Mouse (Mus musculus) mouse embryonic stem cell (cell line): Measurements from ENCODE around the gene Ephb3.
"Not testable (repeated sequence)": the region's sequence is repeated elsewhere in the genome, so short reads cannot be mapped to it uniquely, and the experiment has no call there.

ENCODE experiments used
- in situ Hi-C, 2 experiments: fragments of 300-500 bp; cut with MboI; formaldehyde crosslinking; loops; 1 replicate in 1 of 2; 3 replicates in 1 of 2; pipeline ENCODE4 v1.14.3; 2019 to 2020; ENCODE audit warnings: low sequenced_read_pairs in 2 of 2, low pct_unique_long_range_greater_than_20kb in 1 of 2, mixed read lengths in 1 of 2; ENCODE audit not compliant: unreplicated experiment in 1 of 2

The Ephb3 gene

DNA sequence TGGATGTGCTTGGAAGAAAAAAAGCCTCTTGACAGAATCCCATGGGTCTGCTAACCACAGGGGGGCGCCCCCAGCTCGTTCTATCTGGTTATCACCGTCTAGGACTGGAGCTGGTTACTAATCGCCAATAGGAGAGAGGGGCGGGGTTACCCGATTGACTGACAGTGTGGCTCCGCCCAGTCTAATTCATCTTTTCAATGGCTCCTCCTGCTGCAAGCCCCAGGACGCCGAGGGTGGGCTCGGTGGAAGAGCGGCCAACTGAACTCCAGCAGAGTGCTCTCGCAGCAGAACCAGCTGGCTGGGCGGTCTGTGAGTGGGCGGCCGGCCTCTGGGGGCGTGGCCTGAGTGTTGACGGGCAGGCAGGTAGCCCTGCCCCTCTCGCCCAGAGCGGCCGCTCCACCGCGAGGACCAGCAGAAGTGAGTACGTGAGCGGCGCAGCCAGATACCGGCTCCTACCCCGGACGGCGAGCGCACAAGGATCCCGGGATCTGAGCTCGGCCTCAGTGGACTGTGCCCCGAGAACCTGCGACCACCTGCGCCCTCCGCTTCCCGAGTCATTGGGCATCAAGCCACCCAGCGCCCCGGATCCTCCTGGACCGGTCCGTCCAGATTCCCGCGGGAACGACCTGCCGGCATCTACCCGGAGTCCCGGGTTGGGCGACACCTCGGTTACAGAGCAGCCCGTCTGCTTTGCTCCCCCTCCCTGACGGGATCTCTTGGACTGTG is at the start of gene Ephb3:
TSS of gene Ephb3 (plus strand) at position 389 of the 726 bp plus-strand sequence.
- in situ Hi-C loops = loop anchor here (5.0 kb wide), 1 partner anchor 188 kb away; no protein-coding TSS in a partner anchor

DNA sequence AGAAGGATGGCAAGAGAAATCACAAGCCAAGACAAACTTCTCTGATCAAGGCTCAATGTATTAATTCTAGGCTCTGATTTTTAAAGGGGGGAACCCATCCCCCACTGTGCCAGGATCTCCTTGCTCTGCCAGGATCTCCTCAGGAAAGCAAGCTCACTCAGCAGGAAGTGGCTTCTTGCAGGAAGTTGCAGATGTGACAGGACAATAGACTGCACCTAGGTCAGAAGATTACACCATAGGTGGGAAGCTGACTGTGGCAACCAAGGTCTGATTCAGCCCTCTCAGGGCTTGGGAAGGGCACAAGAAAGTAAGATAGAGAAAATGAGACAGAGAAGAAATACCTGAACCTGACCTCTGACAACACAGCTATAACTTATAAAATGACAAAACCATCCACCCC is 48.3 kb upstream of the Ephb3 start:
- in situ Hi-C loops = not testable (repeated sequence)

DNA sequence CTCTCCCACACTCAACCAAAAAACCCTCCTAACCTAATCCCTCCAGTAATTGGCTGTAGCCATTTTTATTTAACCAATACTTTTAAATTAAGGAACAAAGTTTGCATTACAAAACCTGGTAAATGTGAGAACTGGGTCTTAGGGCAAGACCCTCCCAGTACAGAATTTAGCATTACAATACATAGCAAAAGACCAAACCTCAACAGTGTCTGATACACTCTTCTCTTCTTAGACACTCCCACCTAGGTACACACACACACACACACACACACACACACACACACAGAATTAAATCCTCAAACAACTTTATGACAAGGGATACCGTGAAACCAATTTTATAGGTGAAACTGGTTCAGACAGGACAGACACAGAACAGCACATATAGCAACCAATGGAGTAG is 45.3 kb upstream of the Ephb3 start:
- in situ Hi-C loops = not testable (repeated sequence)

DNA sequence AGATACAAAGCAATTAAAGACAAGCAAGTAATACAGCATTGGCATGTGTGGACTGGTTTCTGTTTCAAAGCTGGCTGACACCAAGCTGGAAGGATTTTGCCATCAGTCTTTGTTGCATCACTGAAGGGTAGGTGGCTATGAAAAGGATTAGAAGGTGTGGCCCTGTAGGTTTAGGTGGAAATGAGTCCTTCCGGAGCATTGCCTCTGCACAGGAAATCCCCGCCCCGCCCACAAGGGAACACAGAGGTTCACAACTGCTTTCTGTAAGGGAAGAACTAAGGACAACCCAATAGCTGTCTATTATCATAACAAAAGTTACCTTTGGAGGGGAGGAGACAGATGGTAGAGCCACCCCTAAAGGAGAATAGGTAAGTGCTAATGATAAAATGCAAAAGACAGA is 41.1 kb upstream of the Ephb3 start:
- in situ Hi-C loops = not testable (repeated sequence)

DNA sequence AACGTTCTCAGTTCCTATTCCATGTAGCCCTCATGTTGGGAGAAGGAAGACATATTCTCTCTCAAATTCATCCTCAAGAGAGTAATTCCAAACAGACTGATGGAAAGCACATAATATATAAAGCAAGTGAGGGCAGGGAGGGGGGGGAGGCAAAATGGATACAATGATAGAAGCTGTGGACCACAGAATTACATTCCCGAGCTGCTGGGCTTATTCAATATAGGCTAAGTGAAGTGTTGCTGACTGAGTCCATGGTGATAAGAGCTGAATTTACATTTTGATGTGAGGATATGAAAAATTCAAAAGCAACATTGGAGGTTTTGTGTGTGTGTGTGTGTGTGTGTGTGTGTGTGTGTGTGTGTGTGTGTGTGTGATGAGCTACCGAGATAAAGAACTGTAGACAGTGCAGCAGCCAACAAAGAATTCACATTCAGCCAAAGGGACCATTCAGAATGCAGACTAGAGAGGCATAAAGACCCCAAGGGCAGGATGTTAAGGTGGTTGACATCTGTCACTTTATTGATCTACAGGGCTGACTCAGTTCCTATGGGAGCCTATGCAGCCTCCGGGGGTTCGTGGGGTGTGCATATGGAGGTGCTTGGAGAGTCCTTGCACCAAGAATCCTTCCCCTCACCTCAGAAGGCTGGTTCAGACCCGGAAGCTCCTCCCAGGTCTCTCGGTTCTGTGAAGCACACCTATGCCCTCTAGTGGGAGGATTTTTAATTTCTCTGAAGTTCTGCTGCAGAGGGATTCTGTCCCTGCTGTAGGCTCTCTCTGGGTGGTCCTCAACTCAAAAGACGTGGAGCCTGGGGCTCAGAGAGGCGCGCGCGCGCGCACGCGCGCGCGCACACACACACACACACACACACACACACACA is 39.0 kb upstream of the Ephb3 start:
- in situ Hi-C loops = not testable (repeated sequence)

DNA sequence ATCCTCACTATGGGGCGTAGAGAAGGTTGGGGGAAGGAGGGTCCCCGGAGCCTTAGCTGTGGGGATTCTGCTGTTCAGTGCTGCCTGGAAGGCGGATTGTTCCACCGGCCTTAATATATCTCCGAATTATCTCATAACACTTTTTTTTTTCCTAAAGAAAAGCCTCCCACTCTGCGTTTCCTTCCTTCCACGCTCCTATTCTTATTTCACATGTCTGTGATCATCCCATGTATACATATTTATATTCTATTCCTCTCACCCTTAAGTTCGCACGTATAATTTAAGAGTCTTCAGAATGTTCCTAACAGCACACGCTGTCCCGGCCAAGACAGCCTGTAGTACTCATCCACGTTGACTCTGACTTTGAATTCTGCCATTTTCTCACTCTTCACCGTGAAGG is 35.8 kb upstream of the Ephb3 start:
- in situ Hi-C loops = no loop called here

DNA sequence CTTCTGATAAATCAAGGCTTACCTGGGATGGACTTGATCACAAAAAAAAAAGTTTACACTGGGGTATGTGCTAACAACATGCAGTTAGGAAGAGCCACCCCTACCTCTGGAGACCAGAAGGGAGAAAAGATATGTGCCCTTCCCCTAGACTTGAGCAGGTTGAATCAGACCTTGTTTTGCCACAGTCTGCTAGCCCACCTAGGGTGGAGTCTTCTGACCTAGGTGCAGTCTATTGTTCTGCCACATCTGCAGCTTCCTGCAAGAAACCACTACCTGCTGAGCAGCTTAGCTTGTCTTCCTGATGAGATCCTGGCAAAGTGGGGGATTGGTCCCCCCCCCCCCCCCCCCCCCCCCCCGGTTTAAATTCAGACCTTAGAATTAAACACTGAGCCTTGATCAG is 29.3 kb upstream of the Ephb3 start:
- in situ Hi-C loops = loop anchor here in 1 of 2 experiments (25.0 kb wide), 1 partner anchor 413 kb away; no protein-coding TSS in a partner anchor

DNA sequence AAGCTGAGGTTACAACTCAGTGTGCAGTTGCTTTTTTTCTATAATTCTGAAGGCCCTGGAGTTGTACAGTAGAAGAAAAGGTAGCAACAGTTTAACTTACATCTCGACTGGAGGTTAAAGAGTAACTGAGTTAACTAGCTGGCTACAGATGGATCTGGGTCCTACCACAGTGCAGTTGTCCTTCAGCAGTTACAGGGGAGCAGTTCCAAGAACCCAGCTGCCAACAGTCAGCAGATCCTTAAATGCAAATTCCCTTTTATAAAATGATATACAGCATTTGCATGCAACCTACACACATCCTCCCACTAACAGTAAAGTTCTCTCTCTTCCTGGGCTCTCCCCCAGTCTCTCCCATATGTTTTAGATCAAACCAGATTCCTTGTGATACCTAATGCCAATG is 22.4 kb upstream of the Ephb3 start:
- in situ Hi-C loops = loop anchor here (10.0 to 25.0 kb wide), 3 partner anchors 97 to 420 kb away; no protein-coding TSS in a partner anchor

DNA sequence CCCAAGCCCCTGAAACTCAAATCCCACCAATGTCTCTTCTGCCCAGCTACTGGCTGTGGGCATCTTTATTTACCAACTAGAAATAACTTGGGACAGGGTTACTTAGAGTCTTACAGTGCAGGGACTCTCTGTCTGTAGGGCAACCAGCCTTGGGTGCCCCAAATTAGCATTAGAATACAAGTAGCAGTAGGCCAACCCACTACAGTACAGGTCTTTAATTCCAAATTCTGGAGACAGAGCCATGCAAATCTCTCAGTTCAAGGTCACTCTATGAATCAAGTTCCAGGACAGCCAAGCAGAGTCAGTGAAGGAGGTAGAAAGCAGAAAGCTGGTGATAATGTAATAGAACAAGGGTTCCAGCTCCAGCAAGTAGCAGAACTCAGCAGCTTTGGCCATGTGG is 19.9 kb upstream of the Ephb3 start:
- in situ Hi-C loops = loop anchor here (10.0 to 25.0 kb wide), 3 partner anchors 100 to 422 kb away; no protein-coding TSS in a partner anchor

DNA sequence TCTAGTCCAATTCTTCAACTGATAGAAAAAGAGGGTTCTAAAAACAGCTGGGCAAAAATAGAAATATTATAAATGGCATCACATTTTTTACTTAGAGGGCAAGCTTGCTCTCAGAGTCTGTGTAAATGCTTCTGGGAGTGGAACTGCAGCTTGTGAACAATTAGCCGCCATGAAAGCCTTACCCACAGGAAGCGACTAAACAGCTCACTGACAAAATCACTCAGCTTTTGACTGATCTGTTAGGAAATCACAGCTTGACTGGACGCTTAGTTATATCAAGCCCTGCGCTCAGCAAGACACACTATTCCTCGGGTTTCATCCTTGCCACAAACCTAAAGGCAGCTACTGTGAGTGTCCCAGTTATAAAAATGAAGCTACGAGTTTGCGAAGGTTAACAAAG is 17.0 kb upstream of the Ephb3 start:
- in situ Hi-C loops = loop anchor here (10.0 to 25.0 kb wide), 3 partner anchors 103 to 425 kb away; no protein-coding TSS in a partner anchor

DNA sequence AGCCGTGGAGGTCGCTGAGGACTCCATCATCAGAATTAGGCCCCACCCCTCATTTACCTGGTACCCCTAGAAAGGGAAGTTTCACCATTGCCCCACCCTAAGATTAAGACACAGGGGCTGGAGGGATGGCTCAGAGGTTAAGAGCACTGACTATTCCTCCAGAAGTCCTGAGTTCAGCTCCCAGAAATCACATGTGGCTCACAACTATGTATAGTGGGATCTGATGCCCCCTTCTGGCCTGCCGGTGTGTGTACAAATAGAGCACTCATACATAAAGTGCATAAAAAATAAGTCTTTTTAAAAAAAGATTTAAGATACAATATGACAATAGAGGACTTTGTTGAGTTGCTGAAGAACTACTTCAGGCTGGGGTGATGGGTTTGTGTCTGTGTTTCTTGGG is 16.2 kb upstream of the Ephb3 start:
- in situ Hi-C loops = loop anchor here (10.0 to 25.0 kb wide), 3 partner anchors 104 to 426 kb away; no protein-coding TSS in a partner anchor

DNA sequence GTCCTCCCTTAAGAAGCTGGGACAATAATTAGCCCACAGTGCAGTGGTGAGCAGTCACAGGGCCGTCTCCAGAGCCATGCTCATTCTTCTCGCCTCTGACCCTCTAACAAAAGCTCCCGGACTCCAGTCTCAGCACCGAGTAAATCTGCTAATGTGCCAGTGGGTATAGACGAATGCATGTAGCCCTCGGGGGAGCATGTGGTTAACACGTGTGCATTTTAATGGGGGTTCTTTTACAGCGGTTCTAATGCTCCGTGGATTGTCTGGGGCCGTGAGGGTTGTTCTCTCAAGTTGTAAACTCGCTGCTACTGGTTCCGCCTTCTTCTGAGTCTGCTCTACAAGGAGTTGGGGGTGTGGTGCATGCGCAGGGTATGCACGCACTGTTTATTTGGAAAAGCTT is 13.0 kb upstream of the Ephb3 start:
- in situ Hi-C loops = loop anchor here (10.0 to 25.0 kb wide), 2 partner anchors 427 to 429 kb away; no protein-coding TSS in a partner anchor

DNA sequence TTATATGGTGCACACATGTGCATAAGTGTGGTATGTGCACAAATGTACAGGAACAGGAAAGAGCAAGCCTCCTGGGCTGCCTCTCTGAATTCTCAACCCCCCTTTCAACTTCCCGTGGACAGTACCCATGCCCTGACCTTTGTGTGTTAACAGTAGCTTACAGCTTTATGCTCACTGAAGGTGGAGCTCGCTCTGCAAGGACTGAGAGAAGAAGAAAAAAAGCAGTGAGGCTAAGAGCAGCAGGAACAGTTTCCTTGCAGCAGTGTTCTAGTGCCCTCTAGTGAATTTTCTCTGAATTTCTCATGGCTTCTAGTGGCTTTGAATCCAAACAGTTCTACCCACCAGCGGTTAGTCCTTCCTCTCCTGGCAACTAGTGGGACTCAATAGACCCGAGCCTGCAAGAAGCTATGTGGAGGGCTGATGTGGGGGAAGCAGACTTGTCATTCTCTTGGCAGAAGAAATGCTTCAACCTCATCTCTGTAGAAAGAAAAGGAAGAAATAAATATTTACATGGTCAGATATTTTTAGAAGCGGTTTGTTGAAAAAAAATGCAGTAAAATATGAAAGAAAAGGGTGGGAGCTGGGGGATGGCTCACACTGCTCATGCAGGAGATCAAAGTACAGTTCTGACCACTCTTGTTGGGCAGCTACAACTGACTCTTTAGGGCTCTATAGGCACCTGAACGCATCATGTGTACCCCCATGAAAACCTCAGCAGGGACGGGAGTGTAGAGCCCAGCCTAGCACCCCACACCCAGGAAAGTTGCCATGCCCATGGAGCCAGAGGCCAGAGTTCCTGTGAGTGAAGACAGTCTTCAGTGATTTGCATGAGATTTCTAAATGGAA is 11.8 kb upstream of the Ephb3 start:
- in situ Hi-C loops = loop anchor here (10.0 to 25.0 kb wide), 2 partner anchors 428 to 430 kb away; no protein-coding TSS in a partner anchor

DNA sequence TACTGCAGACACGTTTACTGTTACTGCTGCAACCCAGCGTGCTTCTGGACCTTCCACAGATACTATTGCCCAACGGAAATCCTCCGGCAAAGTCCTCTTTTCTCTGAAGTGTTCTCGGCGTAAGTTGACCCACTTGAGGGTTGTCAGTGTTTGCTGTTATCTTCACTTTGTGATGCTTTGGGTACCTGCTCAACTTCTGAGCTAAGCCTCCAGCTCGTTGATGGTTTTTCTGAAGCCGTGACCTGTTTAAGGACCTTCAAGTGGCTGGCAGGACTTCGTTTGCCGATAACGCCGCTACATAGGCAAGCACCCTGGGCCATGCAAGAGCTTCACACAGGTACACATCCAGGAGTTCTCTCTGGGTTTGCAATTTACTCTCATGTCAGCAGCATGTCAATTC is 10.4 kb upstream of the Ephb3 start:
- in situ Hi-C loops = loop anchor here (10.0 to 25.0 kb wide), 2 partner anchors 429 to 432 kb away; no protein-coding TSS in a partner anchor

DNA sequence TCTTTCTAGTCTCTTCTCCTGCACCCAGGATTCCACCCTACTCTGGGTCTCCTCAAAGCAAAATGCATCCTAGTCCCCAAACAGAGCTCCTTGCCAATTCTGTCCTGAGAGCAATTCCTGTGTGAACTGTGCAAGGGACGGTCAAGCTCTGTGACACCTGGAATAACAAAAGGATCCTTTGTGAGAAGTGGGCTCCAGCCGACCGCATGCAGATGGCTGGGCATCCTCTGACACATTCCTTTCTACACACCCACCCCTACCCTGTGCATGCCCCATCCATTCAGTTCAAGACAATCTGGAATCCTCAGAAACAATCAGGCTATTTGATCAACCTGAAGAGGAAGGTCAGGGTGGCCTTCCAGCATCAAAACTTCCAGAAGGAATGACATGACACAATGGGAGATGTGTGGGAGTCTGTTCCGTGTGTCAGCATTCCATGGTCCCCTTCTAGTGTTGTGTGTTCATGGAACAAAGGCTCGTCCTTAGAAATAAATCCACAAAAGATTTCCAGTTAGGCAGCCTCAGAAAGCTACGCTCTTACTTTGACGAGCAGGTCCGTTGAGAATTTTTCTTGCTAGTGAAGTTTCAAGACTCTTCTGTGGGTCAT is 9.2 kb upstream of the Ephb3 start:
- in situ Hi-C loops = loop anchor here (10.0 to 25.0 kb wide), 2 partner anchors 431 to 433 kb away; no protein-coding TSS in a partner anchor

DNA sequence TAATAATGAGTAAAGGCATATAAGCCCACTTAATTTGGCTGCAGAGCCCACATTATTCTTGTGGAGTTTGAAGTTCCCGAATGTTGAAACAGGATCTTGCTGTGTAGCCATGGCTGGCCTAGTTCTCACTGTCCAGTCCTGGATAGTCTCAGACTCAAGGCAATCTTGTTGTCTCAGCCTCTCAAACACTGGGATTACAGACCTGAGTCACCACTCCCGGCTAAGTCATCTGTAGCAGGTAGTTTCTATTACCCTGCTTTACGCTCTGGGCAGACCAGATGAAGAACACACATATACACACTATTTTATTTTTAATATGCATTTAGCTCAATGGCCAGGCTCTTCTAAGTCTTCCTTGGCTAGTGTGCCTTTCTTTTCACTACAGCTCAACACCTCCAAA is 8.0 kb upstream of the Ephb3 start:
- in situ Hi-C loops = loop anchor here (10.0 to 25.0 kb wide), 2 partner anchors 432 to 434 kb away; no protein-coding TSS in a partner anchor

DNA sequence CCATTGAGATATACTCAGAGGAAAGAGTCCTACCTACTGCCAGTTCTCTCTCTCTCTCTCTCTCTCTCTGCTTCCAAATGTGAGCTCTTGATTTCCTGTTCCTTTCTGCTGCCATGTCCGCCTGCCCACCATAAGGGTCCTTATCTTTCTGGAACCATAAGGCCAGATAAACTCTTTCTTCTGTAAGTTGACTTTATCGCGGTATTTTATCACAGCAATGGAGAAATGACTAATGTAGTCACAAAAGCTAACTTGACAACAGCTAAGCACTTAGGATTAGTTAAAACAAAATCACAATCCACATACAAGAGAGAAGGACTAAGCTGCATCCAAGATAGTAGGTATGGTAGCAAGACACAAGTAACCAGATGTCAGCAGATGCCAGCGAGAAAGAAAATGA is 7.0 kb upstream of the Ephb3 start:
- in situ Hi-C loops = loop anchor here (10.0 to 25.0 kb wide), 2 partner anchors 433 to 435 kb away; no protein-coding TSS in a partner anchor
